Mouse (Mus musculus) urinary bladder, adult 2 months (tissue): ENCODE results near the gene Nt5c2. TPM values are rescaled to one million over a fixed set of nuclear protein-coding genes. Genes with fewer than 3 reads are reported as not detected.

Experiments used
- DNase-seq: peaks from one replicate; pipeline ENCODE4 v3.0.0; 2022; ENCODE audit warnings: low spot score
- polyA plus RNA-seq: library from polyadenylated mRNA; depleted of rRNA; stranded (reverse); fragments of >200 nt; gene quantifications from 2 replicates; pipeline ENCODE4 v1.2.3, GENCODE M21; 2012

The Nt5c2 gene
- polyA plus RNA-seq, 1 experiment = 36.3 TPM

DNA sequence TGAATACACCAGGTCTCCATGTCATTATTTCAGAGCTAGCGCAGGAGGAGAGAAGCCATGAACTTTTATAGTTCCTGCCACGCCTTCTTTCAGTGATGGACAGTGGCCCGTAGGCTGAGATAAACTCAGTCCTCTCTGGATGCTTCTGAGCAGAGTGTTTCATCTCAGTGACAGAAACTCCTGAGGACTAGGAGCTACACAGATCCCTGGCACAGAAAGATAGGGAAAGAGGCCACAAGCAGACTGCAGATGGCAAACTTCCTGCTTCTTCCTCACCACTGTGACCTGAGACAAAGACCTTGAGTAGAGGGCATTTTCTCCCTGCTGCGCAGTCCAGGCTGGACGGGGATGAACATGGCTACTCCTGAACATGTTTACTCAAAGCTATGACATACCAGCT lies 46.1 kb downstream of the Nt5c2 start:
- no peak for DNase-seq

DNA sequence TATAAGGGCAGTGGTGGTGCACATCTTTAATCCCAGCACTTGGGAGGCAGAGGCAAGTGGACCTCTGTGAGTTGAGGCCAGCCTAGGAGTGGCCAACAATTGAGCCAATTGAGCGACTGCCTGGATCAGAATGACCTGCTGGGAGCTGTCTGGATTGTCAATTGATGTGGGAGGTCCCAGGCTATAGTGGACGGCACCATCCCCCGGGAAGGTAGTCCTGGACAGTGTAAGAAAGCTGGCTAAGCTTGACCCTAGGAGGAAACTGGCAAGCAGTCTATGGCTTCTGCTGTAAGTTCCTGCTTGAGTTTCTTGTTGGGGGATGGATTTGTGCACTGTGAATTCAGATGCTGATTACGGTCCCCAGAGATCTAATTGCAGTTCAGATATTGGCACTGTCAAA lies 47.1 kb downstream of the Nt5c2 start:
- DNase-seq = no peak

DNA sequence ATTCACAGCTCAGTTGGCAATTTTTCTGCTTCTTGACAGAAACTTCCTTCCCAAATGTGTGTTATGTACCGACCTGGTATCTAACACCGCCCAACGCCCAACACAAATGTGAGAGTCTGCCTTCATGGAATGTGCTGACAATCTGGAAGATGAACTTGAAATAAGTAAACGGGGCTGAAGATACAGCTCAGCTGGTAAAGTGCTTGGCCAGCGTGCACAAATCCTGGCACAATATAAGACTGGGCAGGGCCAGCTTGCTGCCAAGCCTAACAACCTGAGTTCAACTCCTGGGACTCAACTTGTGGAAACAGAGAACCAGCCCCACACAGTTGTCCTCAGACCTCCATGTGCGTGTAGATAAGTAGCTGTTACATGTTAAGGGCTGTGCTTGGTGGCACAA lies 48.6 kb downstream of the Nt5c2 start:
- DNase-seq = no peak

DNA sequence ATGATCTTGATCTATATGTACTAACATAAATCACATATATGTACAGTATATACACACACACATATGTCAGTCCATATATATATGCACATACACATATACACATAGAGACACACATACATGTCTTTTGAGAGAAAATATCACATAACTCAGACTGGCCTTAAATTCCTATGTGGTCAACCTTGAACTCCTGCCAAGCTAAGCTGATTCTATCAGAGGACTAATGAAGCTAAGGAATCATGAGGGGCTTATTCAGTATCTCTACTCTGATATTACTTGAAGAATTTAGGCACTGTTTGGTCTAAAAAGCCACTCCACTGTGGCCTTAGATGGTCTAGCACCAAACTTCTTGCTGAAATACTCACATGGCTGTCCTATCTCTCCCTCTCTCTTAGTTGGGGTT lies 49.5 kb downstream of the Nt5c2 start:
- DNase-seq = no peak

DNA sequence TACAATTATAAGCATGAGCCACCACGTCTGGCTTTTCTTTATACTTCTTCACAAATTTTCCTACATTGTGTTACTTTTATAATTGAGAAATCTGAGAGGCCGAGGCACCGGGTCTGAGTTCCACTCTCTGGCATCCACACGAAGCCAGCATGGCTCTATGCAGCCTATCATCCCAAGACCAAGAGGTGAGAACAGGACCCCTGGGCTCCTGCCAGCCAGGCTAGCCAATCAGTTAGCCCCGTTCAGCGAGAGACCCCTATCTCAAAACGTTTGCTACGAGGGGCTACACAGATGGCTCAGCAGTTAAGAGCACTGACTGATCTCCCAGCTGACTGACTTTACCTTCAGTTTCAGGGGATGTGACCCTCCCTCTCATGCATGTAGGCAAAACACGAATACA lies 50.6 kb downstream of the Nt5c2 start:
- DNase-seq = no peak

DNA sequence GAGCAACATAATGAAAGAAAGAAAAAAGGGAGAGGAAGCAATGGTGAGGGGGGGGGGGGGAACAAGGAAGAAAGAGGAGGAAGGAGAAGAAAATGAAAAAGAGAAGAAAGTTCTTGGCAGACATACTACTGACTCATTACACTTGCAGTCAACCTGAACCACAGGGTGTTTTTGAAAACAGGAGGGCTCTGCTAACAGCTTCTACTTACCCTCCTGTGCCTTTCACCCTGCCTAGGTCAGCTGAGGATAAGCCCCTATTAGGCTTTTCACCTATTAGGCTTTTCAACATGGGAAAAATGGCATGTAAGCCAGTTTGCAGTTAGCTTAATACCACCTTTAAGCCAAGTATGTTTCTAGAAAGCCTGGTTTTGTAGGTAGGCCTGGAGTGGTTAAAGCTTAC lies 51.5 kb downstream of the Nt5c2 start:
- DNase-seq = no peak

DNA sequence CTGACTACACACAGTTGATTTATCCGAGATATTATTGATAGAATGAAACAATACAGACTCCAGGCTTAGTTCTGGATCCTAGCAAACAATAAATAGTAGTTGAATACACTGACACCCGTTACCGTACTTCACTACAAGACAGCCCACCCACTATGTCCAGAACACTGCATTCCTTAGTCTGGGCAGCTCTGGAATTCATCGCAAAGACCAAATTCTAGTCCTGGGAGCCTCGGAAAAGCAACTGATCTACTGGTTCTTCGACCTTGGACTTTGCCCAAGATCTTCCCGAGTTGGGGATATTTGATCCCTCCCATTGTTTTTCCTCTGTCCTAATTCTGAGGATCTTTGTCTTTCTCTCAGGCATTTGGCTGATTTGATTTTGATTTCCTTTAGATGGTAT lies 52.1 kb downstream of the Nt5c2 start:
- DNase-seq = no peak

DNA sequence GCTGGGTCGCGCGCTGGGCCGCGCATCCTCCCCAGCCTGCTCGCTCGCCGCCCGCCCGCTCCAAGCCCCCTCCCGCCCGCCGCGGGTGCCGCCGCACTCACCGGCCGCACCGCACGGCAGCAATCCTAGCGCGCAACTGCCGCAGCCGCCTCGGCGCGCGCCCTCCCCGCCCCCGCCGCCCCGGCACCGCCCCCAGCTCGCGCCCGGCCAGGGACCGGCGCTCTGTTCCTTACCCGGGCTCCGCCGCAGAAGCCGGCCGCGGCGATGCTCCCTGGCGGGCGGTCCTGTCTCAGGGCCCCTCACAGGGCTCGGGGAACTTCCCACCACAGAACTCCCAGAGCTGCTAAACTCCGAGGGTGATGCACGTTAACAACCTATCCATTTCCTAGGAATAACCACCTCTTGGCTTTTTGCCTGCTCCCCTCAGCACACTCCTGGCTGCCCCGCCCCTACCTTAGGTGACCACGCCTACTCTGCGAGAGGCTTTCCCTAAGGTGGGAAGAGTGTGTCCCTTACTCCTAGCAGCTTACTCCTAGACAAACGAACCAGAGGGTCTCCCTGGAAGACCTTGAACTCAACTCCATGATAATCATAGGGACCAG lies 52.7 kb downstream of the Nt5c2 start:
- DNase-seq = peak; percentile 72

DNA sequence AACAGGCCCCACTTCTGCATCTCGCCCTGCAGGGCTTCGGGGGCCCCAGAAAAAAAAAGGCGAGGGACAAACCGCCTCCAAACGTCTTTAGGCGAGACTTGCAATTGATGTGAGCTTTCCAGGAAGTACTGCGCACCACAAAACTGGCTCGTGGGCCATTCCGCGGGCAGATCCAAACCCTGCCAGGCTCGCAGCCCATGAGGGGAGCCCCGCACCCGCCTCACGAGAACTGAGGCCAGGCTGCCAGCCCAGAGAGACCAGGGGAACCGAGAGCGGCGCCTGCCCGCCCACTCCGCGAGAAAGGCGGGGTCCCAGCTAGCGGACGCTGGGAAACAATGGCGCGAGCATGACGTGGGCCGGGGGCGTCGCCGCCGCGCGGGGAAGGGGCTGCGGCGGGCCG lies 53.3 kb downstream of the Nt5c2 start:
- peak; percentile 74 for DNase-seq

DNA sequence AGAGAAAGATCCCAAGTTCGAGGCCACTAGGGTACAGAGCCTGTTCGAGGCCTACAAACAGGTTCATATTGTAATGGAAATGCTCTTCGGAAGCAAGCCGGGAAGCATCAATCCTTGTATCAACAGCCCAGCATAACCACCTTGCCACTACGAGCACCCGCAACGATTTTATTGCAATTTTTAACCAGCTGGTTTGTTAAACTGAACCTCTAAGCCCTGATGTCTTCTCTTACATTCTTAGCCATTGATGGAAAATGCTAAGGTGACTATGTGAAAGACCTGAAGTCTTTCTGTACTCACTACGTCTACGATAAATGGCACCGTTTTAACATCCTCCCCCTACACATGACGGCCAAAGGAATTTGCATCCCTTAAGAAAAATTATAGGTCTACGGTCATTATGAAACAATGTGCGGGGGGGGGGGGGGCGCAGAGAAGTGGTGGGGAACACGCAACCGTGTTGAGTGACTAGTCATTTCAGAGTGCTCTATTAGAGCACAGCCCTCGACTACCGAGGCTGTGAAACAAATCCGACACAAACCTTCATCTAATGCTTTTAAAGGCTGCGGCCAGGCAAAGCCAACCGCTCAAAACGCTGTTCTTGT lies 53.8 kb downstream of the Nt5c2 start:
- DNase-seq = no peak

DNA sequence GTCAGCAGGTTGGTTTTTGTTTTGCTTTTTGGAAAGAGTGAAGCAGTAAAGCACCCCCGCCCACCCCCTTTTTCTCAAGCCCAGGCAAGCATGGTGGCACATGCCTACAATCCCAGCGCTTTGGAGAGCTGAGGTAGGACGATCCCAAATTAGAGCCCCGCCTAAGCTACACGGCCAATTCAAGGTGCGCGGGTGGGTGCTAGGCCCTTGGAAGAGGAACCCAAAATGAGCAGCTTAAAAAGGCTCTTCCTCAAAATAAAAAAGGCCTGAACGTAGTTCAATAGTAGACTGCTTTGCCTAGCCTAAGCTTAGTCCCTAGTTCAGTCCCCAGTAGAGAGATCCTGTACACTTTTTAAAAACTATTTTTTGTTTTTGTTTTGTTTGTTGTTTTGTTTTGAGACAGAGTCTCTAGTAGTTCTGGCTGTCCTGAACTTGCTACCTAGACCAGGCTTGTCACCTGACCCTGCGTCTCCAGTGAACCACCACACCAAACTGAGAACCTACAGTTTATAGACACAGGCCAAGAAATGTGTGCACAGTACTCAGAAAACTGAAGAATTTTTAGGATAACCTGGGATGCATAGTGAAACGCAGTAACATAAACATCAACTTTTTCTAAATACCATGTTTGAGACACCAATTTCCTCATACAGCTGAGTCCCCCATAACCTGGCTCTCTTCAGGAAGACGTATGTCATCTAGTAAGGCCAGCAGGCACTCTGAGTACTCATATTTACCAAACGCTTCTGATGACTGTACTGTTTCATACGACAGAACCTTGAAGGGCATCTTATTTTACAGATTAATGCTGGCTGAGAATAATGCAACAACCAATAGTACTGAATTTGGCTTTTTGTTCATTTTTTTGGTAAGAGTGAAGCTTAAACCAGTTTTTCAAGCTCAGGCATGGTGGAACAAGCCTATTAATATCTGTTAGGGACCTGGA lies 54.6 kb downstream of the Nt5c2 start:
- DNase-seq = no peak

DNA sequence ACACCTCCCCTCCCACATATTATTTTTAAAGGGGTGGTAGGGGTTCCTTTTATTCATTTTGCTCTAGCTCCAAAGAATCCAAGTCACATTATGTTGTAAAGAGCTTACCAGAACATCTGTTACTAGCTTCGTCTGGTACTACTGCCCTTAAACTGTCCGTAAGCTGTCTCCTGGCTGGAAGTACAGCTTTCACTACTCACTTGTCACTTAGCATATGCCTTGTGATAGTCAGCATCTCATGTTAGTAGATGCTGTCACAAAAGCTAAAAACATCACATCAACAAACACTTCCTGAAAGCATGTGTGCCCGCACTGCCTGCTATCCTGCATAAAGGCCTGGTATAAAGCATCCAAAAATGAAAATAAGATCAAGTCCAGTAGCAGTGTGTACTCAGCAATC lies 55.4 kb downstream of the Nt5c2 start:
- no peak for DNase-seq

DNA sequence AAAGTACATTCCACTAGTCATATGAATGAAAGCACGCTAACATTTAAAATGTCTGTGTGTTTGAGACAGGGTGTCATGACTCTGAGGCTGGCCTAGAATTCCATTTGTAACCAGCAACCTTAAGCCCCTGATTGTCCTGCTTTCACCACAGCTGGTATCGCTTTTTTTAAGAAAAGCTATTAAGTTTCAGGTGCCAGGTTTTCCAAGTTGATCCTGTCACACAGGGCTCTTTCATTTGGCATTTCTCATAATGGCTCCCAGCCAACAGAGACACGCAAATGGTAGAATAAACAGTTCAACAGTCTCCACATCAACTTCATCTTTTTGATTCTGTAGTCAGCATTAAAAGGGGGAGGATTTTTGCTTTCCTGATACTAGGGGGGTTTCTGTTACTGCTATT lies 56.4 kb downstream of the Nt5c2 start:
- no peak for DNase-seq

DNA sequence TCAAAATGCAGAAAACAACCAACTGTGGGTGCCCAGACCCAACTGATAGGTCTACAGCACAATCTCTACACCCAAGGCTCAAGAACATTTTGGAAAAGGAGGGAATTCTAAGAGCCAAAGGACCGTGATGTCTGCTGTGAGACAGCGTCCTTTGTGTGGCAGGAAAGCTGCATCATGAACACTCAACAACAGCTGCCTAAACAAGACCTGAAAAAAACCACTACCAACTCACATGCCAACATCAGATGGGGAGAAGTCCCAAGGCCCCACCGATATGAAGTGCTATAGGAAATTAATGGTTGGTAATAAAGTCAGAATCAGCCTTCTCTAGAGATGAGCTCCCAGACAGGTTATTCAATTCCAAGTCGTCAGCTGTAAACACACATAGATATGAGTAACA lies 57.0 kb downstream of the Nt5c2 start:
- DNase-seq = no peak

DNA sequence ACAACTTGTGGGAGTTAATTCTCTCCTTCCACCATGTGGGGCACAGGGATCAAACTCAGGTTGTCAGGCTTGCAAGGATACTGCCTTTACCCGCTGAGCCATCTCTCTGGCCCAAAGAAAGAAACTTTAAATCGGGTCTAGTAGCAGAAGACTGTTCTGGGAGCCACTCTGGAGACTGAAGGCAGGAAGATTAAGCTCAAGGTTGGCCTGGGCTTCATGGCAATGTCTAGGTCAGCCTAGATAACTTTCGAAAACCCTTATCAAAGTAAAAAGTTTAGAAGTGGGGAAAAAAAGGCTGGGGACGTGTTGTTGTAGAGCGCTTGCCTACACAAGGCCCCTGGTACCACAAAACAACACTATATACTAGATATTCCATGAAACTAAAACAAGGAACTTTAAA lies 58.0 kb downstream of the Nt5c2 start:
- no peak for DNase-seq

DNA sequence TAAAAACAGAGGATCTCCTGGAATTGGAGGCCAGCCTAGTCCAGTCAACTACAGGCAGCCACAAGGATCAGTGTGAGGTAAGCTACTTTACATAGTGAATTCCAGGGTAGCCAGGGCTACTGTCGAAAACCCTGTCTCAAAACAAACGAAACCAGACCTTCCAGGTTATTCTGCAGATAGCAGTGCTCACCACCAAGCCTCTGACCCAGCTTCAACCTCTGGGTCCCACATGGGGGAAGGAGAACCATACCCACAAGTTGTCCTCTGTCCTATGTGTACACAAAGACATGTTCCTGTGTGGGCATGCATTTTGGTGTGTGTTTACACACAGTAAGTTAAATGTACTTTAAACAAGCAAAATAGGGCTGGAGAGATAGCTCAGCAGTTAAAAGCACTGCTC lies 58.5 kb downstream of the Nt5c2 start:
- no peak for DNase-seq

DNA sequence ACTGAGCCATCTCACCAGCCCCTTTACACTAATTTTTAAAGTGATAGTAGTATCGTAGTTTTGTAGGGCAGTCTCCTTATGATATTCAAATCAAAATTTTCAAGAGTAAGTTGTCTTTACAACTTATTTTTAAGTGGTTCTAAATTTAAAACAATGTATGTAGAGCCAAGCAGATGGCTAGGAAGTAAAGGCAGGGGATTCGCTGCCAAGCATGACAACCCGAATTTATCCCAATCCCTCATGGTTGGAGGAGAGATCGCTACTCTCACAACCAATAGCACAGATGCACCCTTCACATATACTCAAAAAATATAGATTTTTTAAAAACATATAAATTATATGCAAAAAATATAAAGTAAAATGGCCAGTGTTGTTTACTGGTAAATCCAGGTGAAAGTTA lies 59.3 kb downstream of the Nt5c2 start:
- DNase-seq = no peak

DNA sequence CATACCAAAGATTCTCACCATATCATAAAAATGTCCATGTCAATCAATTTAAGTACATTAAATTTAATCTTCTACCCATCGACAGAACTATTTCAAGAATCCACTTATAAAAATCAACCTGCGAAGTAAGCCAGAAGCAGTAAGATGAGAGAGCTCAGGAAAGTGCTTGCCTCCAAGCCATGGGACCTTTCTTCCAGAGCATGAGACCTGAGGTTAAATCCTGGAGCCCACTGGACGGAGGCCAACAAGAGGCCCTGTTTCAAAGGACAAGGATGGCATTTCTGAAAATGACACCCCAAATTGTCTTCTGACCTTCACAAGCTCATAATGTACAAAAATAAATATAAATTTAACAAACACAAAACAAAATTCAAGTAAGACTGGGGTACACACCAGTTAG lies 61.4 kb downstream of the Nt5c2 start:
- no peak for DNase-seq

DNA sequence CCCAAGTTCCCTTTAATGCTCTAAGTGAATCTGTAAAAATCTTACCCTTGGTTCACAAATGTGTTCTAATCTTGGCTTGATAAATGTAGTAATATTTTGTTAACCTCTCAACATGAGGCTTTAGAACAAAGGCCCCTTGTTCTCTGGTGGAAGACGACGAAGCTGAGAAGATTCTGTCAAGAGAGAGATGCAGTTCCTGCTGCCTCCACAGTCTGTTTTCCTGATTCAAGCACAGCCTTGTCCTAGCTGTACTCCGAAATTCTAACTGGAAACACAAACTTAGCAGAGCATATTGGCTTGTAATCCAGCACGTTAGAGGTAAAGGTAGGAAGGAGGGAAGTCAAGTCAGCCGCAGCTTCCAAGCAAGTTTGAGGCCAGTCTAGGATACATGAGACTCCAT lies 62.0 kb downstream of the Nt5c2 start:
- no peak for DNase-seq

DNA sequence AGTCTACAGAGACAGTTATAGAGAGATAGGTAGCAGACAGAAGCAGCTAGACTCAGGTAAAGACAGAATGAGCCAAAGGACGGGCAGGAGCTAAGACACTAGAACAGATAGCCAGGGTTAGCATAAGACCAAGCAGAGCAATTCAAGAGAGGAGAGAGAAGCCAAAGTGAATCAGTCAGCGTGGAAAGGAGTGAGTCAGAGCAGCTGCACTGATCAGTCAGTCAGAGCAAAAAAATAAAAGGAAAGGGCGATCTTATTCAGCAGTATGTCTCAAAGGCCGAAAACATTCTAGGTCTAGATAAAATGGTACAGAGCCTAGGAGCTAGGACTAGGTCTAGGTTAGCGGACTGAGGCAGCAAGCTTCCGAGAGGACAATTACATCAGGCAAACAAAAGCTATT lies 70.6 kb downstream of the Nt5c2 start:
- DNase-seq = no peak

DNA sequence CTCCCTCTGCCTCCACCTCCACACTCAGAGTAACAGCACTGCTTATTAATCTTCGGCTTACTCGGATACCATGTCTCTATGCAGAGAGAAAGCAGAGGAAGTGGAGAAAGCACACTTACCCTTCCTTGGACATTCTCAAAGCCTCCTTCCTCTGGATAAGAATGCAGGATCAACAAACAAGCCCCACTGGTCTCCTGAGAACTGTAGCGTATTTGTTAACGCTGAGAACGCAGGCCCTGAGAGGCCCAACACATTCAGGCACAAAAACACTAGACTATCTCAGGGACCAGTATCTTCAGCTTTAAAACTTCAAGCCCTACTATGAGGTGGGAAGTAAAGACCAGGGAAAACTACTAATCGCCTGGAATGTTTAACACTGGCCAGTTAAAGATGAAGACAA lies 77.8 kb downstream of the Nt5c2 start:
- no peak for DNase-seq

DNA sequence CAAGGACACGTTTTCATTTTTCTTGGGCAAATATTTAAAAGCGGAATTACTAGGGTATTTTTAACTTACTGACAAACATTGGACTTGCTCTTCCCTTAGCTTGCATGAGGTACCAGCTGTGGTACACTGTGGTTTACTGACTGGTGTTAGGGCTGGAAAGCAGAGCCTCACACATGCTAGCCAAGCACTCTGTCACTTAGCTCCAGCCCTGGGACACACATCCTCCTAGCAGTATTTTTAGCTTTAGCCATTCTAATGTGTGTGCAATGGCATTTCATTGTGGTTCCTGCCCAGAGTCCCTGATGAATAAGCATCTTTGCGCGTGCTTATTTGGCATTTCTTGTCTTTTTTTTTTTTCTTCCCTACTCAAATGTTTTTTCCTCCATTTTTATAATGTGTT lies 80.9 kb downstream of the Nt5c2 start:
- DNase-seq = no peak

DNA sequence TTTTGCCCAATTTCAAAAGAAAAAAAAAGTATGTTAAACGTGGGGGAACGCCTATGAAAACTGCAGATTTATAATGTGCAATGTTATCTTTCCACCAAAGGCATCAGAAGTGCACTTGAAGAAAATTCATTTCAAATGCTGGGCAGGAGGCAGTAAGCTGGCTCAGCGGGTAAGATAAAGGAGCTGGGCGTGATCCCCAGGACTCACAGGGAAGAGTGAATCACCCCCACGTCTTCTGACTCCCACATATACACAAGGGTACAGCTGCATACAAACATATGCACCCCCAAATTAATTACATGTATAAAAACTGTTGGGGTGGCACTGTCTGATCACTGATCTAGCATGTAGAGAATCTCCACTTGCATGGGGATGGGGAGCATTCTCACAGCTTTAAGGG lies 82.3 kb downstream of the Nt5c2 start:
- no peak for DNase-seq
